Mouse (Mus musculus): ENCODE results near the gene Slc15a3.

Slc15a3 gene

DNA sequence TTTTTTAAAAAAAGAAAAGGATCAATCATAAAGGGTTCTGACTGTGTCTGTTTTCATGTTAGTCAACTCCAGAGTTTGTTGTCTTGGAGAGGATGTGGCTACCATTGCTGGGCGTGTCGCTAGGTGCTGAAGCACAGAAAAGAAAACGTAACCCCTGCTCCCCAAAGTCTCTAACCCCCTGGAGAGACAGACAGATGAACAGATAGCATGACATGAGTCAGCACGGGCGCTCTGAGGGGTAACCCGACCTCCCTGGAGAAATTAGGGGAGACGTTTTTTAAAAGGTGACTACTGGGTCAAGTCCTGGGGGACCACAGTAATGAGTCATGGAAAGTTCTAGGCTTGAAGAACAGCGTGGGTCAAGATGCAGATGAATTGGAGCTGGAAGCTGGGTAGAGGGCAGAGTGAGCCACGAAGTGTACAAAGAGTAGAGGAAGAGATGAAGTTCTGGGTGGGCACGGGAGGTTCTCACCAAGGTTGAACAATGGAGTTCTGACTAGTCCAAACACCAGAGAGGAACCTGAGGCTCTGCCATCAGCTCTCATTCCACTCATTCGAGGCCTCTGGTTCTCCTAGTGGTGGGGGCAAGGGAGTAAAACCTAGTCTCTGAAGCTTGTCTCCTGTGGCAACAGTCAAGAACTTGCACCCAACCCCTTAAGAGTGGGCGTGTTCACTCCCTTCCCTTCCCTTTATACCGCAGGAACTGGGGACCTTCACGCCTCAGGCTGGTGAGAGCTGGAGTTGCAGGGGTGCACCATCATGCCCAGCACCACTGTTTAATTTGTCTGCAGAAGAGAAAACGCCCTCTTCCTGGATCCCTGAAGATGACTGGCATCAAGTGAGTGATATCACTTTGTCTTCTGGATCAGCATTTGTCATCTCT, at the start of gene Slc15a3:
Slc15a3 (plus strand) TSS at position 718 of the 883 bp plus-strand sequence.
- in situ Hi-C loops (cut with MboI; ENCODE audit: low pct_unique_long_range_greater_than_20kb in 1 of 2, low sequenced_read_pairs in 2 of 2, unreplicated experiment in 1 of 2) = no loop called here

DNA sequence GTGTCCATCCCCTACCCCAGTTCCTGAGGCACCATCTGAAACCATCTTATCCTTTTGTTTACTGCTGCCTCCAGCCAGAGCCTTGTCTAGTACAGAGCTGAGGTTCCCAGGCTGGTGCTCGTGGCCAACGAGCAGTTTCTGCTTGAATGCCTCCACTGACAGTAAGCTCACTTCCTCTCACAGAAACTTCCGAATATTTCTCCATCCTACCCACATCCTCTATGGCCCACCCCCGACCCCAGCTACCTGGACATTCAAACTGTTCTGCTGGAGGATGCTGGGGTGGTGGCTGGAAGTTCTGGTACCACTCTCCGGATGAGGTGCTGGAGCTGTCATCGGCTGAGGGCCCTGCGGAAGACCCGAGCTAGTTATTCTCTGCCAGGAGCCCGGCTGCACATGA, 49.2 kb upstream of the Slc15a3 start:
- in situ Hi-C loops (cut with MboI; ENCODE audit: low pct_unique_long_range_greater_than_20kb in 1 of 2, low sequenced_read_pairs in 2 of 2, unreplicated experiment in 1 of 2) = no loop called here

DNA sequence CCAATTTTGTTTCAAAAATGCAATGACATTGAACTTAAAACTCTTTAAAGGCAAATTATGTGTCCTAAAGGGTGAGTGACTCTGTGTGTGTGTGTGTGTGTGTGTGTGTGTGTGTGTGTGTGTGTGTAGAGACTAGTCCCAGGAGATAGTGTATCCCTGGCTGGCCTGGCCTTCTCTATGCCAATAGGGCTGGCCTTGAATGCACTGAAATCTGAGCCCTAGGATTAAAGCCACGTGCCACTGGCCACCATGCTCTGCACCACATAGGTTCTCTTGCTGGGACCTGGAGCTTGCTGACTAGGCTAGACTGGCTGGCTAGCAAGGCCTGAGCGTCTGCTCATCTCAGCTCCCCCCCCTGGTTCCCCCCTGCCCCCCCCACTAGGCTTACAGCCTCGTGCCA, 46.5 kb upstream of the Slc15a3 start:
- in situ Hi-C loops (cut with MboI; ENCODE audit: low pct_unique_long_range_greater_than_20kb in 1 of 2, low sequenced_read_pairs in 2 of 2, unreplicated experiment in 1 of 2) = no loop called here

DNA sequence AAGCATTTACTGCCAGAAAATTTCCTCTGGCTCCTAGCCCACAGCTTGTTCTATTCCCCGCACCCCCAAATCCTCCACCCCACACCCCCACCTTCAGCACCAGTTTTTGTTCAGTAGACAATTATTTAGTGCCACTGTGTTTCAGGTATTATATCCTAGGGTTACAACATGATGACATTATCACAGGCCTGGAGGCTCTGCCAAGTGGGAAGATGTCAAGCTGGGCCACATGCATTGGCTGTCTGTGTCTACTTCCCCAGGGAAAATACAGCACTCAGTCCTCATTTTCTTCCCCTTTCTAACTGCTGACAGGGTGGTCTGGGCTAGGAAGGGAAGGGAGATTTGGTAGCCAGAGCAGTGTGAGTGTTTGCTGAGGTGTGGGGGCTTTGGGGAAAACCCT, 44.6 kb upstream of the Slc15a3 start:
- in situ Hi-C loops (cut with MboI; ENCODE audit: low pct_unique_long_range_greater_than_20kb in 1 of 2, low sequenced_read_pairs in 2 of 2, unreplicated experiment in 1 of 2) = no loop called here

DNA sequence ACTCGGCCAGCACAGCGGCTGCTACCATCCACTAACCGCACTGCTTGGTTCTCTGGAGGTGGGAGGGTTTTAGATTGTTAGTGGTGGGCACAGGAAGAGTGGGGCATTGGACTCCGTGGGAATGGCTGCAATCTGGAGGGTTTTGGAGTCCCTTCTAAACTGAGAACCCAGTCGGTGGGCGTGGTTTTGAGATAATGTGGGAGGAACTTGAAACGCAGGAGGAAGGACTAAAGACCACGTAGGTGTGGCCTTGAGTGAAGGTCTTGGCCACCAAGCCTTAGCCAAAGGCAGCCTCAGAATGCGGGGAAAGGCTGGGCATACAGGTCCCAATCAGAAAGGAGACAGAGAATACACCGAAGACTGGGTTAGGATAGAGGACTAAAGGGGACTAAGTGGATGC, 41.0 kb upstream of the Slc15a3 start:
- in situ Hi-C loops (cut with MboI; ENCODE audit: low pct_unique_long_range_greater_than_20kb in 1 of 2, low sequenced_read_pairs in 2 of 2, unreplicated experiment in 1 of 2) = no loop called here

DNA sequence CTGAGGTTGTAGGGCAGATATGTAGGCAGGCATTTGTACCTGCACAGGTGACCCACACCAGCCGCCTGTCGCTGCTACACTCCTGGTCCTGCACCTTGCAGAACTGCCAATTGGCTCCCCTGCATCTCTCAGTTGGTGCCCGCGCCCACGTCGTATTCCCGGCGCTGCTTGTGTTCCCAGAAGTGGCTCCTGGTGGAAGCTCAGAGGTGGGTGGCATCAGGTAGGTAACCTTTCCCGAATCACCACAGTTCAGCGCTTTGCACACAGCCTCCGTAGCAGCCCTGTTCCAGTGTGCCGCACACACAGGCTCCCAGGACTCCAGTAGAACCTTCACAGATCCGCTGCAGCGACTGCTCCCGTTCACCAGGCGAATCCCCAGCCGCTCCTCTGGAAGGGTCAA, 40.4 kb upstream of the Slc15a3 start:
- in situ Hi-C loops (cut with MboI; ENCODE audit: low pct_unique_long_range_greater_than_20kb in 1 of 2, low sequenced_read_pairs in 2 of 2, unreplicated experiment in 1 of 2) = no loop called here

DNA sequence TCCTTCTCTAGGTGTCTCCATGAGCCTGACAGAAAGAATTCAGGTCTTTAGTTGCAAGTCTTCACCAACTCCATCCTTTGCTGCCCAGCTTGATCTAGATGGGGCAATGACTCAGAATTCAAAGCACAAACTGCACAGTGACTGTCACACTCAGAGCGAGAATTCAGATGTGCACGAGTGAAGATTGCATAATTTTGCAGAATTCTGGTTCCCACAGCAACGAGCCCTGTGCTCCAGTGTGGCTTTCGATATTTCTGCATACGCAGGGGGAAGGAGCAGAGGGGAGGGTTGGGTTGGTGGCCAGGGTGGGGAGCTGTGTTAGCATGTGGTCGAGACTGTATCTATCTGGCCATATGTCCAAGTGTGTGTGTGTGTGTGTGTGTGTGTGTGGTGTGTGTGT, 38.5 kb upstream of the Slc15a3 start:
- in situ Hi-C loops (cut with MboI; ENCODE audit: low pct_unique_long_range_greater_than_20kb in 1 of 2, low sequenced_read_pairs in 2 of 2, unreplicated experiment in 1 of 2) = no loop called here

DNA sequence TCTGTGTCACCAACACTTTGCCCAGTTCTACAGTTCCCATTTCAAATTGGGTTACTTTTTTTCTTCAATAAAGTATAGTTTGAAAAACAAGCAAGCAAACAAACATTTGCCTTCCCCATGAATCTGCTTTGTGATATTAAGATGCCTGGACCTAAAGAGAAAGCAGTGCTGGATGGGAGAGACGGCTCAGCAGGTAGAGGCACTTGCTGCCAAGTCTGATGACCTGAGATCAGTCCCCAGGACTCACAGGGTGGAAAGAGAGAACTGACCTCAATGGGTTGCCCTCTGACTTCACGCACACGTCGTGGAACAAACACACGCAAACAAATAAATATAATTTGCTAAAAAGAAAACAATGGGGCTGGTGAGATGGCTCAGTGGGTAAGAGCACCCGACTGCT, 37.6 kb upstream of the Slc15a3 start:
- in situ Hi-C loops (cut with MboI; ENCODE audit: low pct_unique_long_range_greater_than_20kb in 1 of 2, low sequenced_read_pairs in 2 of 2, unreplicated experiment in 1 of 2) = no loop called here

DNA sequence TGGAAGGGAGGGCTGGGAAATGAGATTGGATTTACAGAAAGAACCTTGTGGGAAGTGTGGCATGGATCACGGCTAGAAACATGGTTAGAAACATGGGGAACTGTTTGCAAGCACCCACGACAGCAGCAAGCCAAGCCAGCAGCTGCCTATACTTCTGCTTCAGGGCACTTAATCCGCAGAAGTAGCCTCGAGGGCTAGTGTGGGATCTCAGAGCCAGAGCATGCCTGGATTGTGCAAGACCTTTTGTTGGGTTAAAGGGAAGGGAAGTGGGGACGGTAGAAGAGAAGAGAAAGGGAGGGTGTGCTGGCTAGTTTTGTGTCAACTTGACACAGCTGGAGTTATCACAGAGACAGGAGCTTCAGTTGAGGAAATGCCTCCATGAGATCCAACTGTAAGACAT, 35.8 kb upstream of the Slc15a3 start:
- in situ Hi-C loops (cut with MboI; ENCODE audit: low pct_unique_long_range_greater_than_20kb in 1 of 2, low sequenced_read_pairs in 2 of 2, unreplicated experiment in 1 of 2) = no loop called here

DNA sequence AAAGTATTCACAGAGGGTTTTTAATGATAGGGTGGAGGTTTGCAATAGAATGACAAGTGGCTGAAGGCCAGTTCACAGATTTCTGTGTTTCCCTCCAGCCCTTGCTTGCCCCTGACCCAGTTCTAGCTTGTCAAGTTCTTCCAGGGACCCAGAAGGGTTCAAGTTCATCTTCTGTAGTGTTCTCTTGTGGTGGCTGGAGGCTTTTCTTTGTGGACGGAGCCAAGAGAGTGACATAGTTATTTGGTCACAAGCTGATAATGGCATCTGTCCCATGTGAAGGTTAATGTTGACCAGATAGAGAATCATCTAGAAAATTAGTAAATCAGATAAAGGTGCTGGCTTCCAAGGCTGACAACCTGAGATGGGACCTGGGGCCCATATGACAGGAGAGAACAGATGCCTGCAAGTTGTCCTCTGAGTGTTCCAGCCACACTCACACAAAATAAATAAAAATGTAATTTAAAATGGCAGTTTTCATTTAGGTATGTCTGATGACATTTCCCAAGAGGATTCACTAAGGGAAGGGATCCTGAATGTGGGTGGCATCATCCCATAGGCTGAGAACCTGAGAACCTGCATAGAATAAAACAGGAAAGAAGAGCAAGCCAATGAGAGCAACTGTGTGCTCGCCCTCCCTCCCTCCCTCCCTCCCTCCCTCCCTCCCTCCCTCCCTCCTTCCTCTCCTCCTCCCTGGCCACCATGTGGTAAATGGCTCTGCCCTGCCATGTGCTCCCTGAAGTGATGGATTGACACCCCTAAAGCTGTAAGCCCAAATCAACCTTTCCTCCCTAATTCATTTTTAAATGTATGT, 34.5 kb upstream of the Slc15a3 start:
- in situ Hi-C loops (cut with MboI; ENCODE audit: low pct_unique_long_range_greater_than_20kb in 1 of 2, low sequenced_read_pairs in 2 of 2, unreplicated experiment in 1 of 2) = no loop called here

DNA sequence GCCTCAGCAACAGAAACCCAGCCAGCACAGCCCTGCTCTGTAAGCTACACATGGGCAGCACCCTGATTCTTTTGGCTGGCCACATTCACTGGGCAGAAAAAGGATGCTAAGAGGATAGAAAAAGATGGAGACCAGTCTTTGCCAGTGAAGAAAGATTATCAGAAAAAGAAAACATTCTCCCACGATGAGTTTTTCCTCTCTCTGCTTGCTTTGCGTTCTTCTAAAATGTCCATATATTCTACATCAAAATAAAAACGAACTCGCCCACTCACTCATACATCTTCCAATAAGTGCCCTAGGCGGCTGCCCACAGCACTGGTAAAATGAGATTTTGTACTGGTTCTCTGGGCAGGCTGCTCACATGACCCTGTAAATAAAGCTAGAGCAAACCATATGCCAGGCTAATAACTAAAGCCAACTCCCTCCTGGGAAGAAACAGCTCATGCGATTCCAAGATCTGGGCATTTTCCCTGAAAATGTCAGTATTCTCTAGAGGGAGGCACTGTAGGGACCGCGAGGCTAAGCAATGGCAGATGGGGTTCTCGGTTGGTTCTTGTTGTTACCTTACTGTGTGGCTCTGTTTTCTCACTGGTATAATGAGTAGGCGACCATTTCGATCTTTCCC, 33.8 kb upstream of the Slc15a3 start:
- in situ Hi-C loops (cut with MboI; ENCODE audit: low pct_unique_long_range_greater_than_20kb in 1 of 2, low sequenced_read_pairs in 2 of 2, unreplicated experiment in 1 of 2) = no loop called here

DNA sequence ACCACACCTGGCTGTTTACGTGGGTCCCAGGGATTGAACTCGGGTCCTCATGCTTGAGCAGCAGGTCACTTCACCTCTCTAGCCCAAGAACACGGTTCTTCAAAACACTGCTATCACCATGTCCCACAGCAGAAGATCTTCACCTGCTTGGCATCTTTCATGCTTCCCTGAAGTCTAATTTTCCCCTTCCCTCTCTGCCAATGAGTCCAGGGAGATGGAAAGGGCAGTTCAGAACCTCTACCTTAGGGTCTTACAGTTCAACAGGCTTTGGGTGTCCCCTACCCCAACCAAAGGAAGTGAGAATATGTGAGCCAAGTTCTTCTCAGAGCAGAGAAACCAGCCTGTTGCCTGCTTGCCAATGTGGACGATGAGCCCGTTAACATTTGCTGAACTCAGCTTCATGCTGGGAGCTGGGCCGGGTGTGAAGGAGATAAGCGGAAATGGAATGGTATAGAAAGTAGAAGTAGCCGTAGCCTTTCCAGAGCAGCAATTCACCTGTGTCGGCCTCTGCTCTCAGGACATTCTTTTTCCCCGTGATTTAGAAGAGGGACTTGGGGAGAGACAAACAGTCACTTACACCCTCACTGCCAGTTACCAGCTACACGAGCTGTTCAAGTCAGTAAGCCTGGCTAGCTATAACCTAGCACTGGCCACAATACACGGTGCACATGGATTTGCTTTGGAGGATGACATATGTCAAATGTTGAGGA, 30.8 kb upstream of the Slc15a3 start:
- in situ Hi-C loops (cut with MboI; ENCODE audit: low pct_unique_long_range_greater_than_20kb in 1 of 2, low sequenced_read_pairs in 2 of 2, unreplicated experiment in 1 of 2) = no loop called here

DNA sequence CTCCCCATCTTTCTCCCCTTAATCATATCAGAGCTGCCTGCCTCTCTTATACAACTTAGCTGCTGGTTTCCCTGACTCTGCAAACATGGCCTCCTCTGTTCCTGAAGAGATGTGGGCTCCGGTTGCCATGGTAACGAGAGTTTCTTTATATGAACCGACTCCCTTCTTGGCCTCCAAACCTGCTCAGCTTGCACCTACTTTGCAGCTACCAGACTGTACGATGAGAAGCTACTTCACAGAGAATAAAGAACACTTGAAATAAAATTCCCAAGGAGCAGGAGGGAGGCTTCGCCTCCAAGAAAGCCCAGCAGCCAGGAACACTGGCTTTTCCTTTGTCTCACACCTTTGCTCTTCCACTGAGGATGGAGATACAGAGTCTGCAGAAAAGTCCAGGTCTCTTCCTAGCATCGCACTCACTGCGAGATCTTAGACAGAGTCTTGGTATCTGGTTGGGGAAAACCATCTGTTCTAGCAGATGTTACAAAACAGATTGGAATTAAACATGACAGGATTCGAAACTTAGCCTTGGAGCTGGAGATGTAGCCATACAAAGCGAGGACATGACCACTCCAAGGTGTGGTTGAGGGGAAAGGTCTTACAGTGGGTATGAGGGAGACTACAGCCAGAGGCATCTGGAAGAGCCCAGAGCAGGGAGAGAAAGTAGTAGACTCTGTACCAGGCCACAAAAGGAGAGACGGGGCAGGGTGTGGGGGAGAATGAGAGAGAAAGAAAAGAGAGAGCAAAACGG, 29.9 kb upstream of the Slc15a3 start:
- in situ Hi-C loops (cut with MboI; ENCODE audit: low pct_unique_long_range_greater_than_20kb in 1 of 2, low sequenced_read_pairs in 2 of 2, unreplicated experiment in 1 of 2) = no loop called here

DNA sequence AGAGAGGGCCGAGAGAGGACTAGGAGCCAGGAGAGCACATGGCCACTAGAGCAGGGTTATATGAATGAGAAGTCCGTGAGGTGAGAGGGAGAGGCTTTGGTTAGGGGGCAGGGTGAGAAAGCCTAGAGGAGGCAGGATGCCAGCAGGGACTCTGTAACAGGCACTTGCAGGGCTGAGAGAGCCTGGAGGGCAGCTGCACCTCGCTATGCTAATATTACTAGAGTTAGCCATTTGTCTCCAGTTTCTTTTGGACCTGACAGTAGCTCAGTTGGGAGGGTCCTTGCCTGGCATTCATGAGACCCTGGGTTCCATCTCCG, 29.4 kb upstream of the Slc15a3 start:
- in situ Hi-C loops (cut with MboI; ENCODE audit: low pct_unique_long_range_greater_than_20kb in 1 of 2, low sequenced_read_pairs in 2 of 2, unreplicated experiment in 1 of 2) = no loop called here

DNA sequence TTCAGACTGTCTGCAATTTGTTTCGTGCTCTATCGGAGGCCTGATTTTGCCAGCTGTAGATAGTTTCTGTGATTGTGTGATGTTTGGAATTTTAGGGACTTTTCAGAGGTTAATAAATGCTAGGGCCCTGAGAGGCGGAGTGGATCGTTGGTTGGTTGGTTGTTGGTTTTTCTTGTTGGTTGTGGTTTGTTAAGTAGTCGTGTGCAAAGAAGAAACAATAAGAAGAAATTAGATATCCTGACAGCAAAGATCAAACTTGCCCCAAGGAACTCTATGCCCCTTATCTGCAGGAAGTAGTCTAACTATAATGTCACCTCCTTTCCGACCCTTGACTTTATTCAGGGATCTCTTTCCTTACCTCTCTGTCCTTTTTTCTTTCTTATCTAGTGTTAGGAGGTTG, 28.1 kb upstream of the Slc15a3 start:
- in situ Hi-C loops (cut with MboI; ENCODE audit: low pct_unique_long_range_greater_than_20kb in 1 of 2, low sequenced_read_pairs in 2 of 2, unreplicated experiment in 1 of 2) = no loop called here

DNA sequence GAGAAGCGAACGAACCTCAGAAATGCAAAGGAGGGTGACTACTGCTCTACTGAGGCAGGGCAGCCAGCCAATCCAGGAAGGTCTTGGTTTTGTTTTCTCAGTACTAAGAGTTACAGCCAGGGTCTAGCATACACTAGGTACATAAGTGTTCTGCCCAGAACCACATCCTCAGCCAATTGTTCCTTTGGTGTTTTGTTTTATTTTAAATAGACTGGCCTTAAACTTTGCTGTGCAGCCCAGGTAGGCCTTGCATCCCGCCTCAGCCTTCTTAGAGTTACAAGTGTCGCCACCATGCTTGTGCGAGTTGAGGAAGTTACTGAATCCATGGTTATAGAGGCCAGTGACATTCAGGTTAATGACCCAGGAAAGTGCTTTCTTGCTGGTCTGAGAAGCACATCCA, 26.5 kb upstream of the Slc15a3 start:
- in situ Hi-C loops (cut with MboI; ENCODE audit: low pct_unique_long_range_greater_than_20kb in 1 of 2, low sequenced_read_pairs in 2 of 2, unreplicated experiment in 1 of 2) = no loop called here

DNA sequence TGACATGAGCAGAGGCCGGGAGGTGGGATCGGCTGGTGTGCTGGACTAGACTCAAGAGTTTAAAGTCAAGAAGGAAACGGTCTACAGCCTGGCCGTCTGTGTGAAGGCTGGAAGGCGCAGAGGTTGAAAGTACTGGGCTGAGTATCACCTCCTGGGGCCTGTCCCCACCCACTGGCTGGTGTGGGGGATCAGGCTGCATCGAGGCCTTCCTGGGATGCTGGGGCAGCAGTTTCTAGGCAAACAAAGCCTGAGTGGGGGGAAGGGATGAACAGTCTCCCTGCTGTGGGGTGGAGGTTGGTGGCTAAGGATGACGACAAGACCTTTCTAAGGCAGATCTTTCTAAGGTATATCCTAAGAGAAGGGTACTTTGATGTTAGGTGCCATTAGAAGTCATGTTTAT, 25.6 kb upstream of the Slc15a3 start:
- in situ Hi-C loops (cut with MboI; ENCODE audit: low pct_unique_long_range_greater_than_20kb in 1 of 2, low sequenced_read_pairs in 2 of 2, unreplicated experiment in 1 of 2) = no loop called here

DNA sequence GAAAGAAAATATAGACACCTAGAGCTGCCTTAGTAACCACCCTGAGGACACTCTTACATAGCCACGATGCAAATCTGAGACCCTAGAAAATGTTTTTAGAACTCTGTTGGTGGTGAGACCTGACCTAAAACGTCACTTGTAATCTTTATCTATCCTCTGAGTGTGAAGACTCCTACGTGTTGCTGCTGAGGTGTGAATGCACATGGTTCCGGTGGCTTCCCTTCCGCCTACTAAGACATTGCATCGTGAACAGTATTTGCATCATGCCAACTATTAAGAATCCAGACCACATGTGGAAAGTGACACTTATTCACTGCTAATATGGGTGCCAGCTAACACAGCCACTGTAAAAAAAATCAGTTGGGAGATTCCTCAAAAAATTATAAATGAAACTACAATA, 23.7 kb upstream of the Slc15a3 start:
- in situ Hi-C loops (cut with MboI; ENCODE audit: low pct_unique_long_range_greater_than_20kb in 1 of 2, low sequenced_read_pairs in 2 of 2, unreplicated experiment in 1 of 2) = no loop called here

All from mouse embryonic stem cell (cell line).